Mouse (Mus musculus) limb, embryonic 14.5 days (tissue): ENCODE data around the gene Tmppe. TPM values are rescaled to one million over a fixed set of nuclear protein-coding genes. Genes with fewer than 3 reads are reported as not detected.

Experiments used
- ATAC-seq: fragments of 200-750 bp; cut with Nextera tagmentation; 2 replicates; pipeline ENCODE4 v1.8.0; 2017; ENCODE audit warnings: low read depth, moderate number of reproducible peaks, moderate TSS enrichment; ENCODE audit not compliant: low FRiP score
- DNase-seq: peaks from one replicate; pipeline ENCODE4 v3.0.0-alpha.2; 2015; ENCODE audit warnings: low spot score
- H3K27ac ChIP-seq: fragments of 300-500 bp; sonication (generic); replicated peaks from 2 replicates; pipeline ENCODE4 v1.5.1; 2014; ENCODE audit warnings: low read depth, mild to moderate bottlenecking, low read length, moderate library complexity, mixed read lengths
- H3K27me3 ChIP-seq: fragments of 300-500 bp; sonication (generic); 2 replicates; pipeline ENCODE4 v1.6.1; 2014; ENCODE audit warnings: low read length, mixed read lengths; ENCODE audit not compliant: control insufficient read depth, insufficient read depth
- H3K36me3 ChIP-seq: fragments of 300-500 bp; sonication (generic); 2 replicates; pipeline ENCODE4 v1.6.1; 2014; ENCODE audit warnings: mild to moderate bottlenecking, low read length, moderate library complexity, mixed read lengths; ENCODE audit not compliant: control insufficient read depth, insufficient read depth
- H3K4me1 ChIP-seq: fragments of 300-500 bp; sonication (generic); 2 replicates; pipeline ENCODE4 v1.6.1; 2014; ENCODE audit warnings: antibody characterized with exemption, low read length, mixed read lengths; ENCODE audit not compliant: control insufficient read depth, insufficient read depth
- H3K4me2 ChIP-seq: fragments of 300-500 bp; sonication (generic); replicated peaks from 2 replicates; pipeline ENCODE4 v1.6.1; 2014; ENCODE audit warnings: low read depth, mild to moderate bottlenecking, low read length, moderate library complexity; ENCODE audit not compliant: severe bottlenecking
- H3K4me3 ChIP-seq: fragments of 300-500 bp; sonication (generic); replicated peaks from 2 replicates; pipeline ENCODE4 v1.5.1; 2014; ENCODE audit warnings: low read length
- H3K9ac ChIP-seq: fragments of 300-500 bp; sonication (generic); 2 replicates; pipeline ENCODE4 v1.6.1; 2014; ENCODE audit warnings: mild to moderate bottlenecking, low read depth, low read length, moderate library complexity; ENCODE audit not compliant: severe bottlenecking
- H3K9me3 ChIP-seq: fragments of 300-500 bp; sonication (generic); 2 replicates; pipeline ENCODE4 v1.6.1; 2016; ENCODE audit warnings: low read length; ENCODE audit not compliant: control insufficient read depth
- POLR2A ChIP-seq: fragments of 200-500 bp; IDR thresholded peaks from 2 replicates; pipeline ENCODE4 v1.8.0; 2012; ENCODE audit warnings: inconsistent platforms, mild to moderate bottlenecking, moderate library complexity, borderline replicate concordance; ENCODE audit not compliant: insufficient read depth, insufficient read length; ENCODE audit errors: extremely low read depth
- WGBS: fragments of 180-500 bp; shearing (Covaris S2); extraction: QIAGEN DNeasy Blood & Tissue Kit; methylation state at CpG from one replicate; pipeline ENCODE4 v1.1.7; 2014; 5-methylcytosine and 5-hydroxymethylcytosine counted together
- polyA plus RNA-seq, 2 experiments: library from polyadenylated mRNA; depleted of rRNA in 1 of 2; stranded (reverse) in 1 of 2; unstranded in 1 of 2; fragments of >200 nt; fragmentation: Nextera tagmentation in 1 of 2; extraction: Ambion mirVana in 1 of 2; gene quantifications; 2 replicates each; pipeline versions ENCODE4 v1.2.1 to v1.2.3; 2012 to 2014

Gene Tmppe
- polyA plus RNA-seq, 2 experiments = 3.7 to 4.4 TPM

- H3K4me1 ChIP-seq = no peaks in the 10 kb centered on the region
- H3K4me3 ChIP-seq = no peak overlapping the region
- no peak for TF ChIP-seq POLR2A
- H3K9me3 ChIP-seq = no peaks in the 10 kb centered on the region
- no peak for ATAC-seq
- no peak overlapping the region for H3K9ac ChIP-seq
- DNase-seq = no peak
- peaks cover 22% of the 10 kb centered on the region for H3K36me3 ChIP-seq
- H3K27ac ChIP-seq = no peak overlapping the region
- WGBS = 70% methylated on average over 2 of the region's 2 CpGs
- H3K27me3 ChIP-seq = no peaks in the 10 kb centered on the region
- H3K4me2 ChIP-seq = no peak overlapping the region
Observed at GRCm38 (mm10) chr9:114455420-114455819, 54.5 kb downstream of the Tmppe start.

Other genes starting within 250 kb of the Tmppe start
- not detected in 2 replicates for gene Bcl2a1c, start 71.0 kb upstream of the Tmppe start, polyA plus RNA-seq (2012; rRNA removed)
- gene Bcl2a1c, start 71.0 kb upstream of the Tmppe start, polyA plus RNA-seq (2014; fragmentation: Nextera tagmentation; extraction: Ambion mirVana) = not detected in 2 replicates
- gene Crtap, start 10.4 kb upstream of the Tmppe start, polyA plus RNA-seq (2012; rRNA removed) = 242 and 272 TPM in 2 replicates
- gene Crtap, start 10.4 kb upstream of the Tmppe start, polyA plus RNA-seq (2014; fragmentation: Nextera tagmentation; extraction: Ambion mirVana) = 221 and 228 TPM in 2 replicates
- gene Glb1, start within 50 bp of the Tmppe start, polyA plus RNA-seq (2012; rRNA removed) = 36.6 and 44.0 TPM in 2 replicates
- 40.7 and 41.9 TPM in 2 replicates for gene Glb1, start within 50 bp of the Tmppe start, polyA plus RNA-seq (2014; fragmentation: Nextera tagmentation; extraction: Ambion mirVana)
- gene Ccr4, start 103.8 kb downstream of the Tmppe start, polyA plus RNA-seq (2012; rRNA removed) = 1.2 and 2.5 TPM in 2 replicates
- gene Ccr4, start 103.8 kb downstream of the Tmppe start, polyA plus RNA-seq (2014; fragmentation: Nextera tagmentation; extraction: Ambion mirVana) = 1.2 and 2.7 TPM in 2 replicates
- gene C130032M10Rik, start 114.6 kb downstream of the Tmppe start, polyA plus RNA-seq (2012; rRNA removed) = 1.9 and 2.0 TPM in 2 replicates
- 1.3 and 3.4 TPM in 2 replicates for gene C130032M10Rik, start 114.6 kb downstream of the Tmppe start, polyA plus RNA-seq (2014; fragmentation: Nextera tagmentation; extraction: Ambion mirVana)
- 0.33 and 0.50 TPM in 2 replicates for gene Trim71, start 163.3 kb downstream of the Tmppe start, polyA plus RNA-seq (2012; rRNA removed)
- 0.26 TPM in 2 replicates for gene Trim71, start 163.3 kb downstream of the Tmppe start, polyA plus RNA-seq (2014; fragmentation: Nextera tagmentation; extraction: Ambion mirVana)
- gene Cnot10, start 239.1 kb downstream of the Tmppe start, polyA plus RNA-seq (2012; rRNA removed) = 104 and 109 TPM in 2 replicates
- gene Cnot10, start 239.1 kb downstream of the Tmppe start, polyA plus RNA-seq (2014; fragmentation: Nextera tagmentation; extraction: Ambion mirVana) = 66.8 and 69.1 TPM in 2 replicates